Mouse (Mus musculus) midbrain, embryonic 12.5 days (tissue): ENCODE measurements around the gene Por. TPM values are rescaled to one million over a fixed set of nuclear protein-coding genes. Genes with fewer than 3 reads are reported as not detected.

Source experiments
- ATAC-seq: fragments of 200-750 bp; cut with Nextera tagmentation; 2 replicates; pipeline ENCODE4 v1.8.0; 2017; ENCODE audit warnings: low read depth, moderate TSS enrichment, moderate library complexity; ENCODE audit not compliant: low FRiP score
- H3K27ac ChIP-seq: fragments of 300-500 bp; sonication (generic); replicated peaks from 2 replicates; pipeline ENCODE4 v1.5.1; 2016; ENCODE audit warnings: mild to moderate bottlenecking
- H3K27me3 ChIP-seq: fragments of 300-500 bp; sonication (generic); 2 replicates; pipeline ENCODE4 v1.6.1; 2016; ENCODE audit warnings: mild to moderate bottlenecking
- H3K36me3 ChIP-seq: fragments of 300-500 bp; sonication (generic); 2 replicates; pipeline ENCODE4 v1.6.1; 2016
- H3K4me1 ChIP-seq: fragments of 300-500 bp; sonication (generic); 2 replicates; pipeline ENCODE4 v1.6.1; 2016
- H3K4me2 ChIP-seq: fragments of 300-500 bp; sonication (generic); replicated peaks from 2 replicates; pipeline ENCODE4 v1.6.1; 2016; ENCODE audit warnings: mild to moderate bottlenecking, moderate library complexity
- H3K4me3 ChIP-seq: fragments of 300-500 bp; sonication (generic); 2 replicates; pipeline ENCODE4 v1.5.1; 2016; ENCODE audit warnings: mild to moderate bottlenecking
- H3K9ac ChIP-seq: fragments of 300-500 bp; sonication (generic); replicated peaks from 2 replicates; pipeline ENCODE4 v1.6.1; 2016; ENCODE audit warnings: mild to moderate bottlenecking, moderate library complexity
- H3K9me3 ChIP-seq: fragments of 300-500 bp; sonication (generic); 2 replicates; pipeline ENCODE4 v1.6.1; 2016; ENCODE audit warnings: mild to moderate bottlenecking
- WGBS: fragments of 180-500 bp; shearing (Covaris S2); methylation state at CpG from one replicate; pipeline ENCODE4 v1.1.7; 2016; 5-methylcytosine and 5-hydroxymethylcytosine counted together
- microRNA-seq: library from miRNA; unstranded; fragments of <30 nt; microRNA quantifications from one replicate; pipeline ENCODE4, GENCODE M21; 2017
- polyA plus RNA-seq: library from polyadenylated mRNA; unstranded; fragments of >200 nt; fragmentation: Nextera tagmentation; extraction: Ambion mirVana; gene quantifications from 2 replicates; pipeline ENCODE4 v1.2.1, GENCODE M21; 2016

Por gene
- polyA plus RNA-seq, 1 experiment from 2014 or later = 145 TPM

GRCm38 (mm10) chr5:135782901-135783300, 113.1 kb downstream of the Por start:
- H3K4me2 ChIP-seq = no peak overlapping the region
- peaks cover 66% of the 10 kb centered on the region for H3K36me3 ChIP-seq
- no peak overlapping the region for H3K27ac ChIP-seq
- 96% methylated on average over 4 of the region's 4 CpGs for WGBS
- ATAC-seq = no peak
- H3K4me1 ChIP-seq = peaks cover 18% of the 10 kb centered on the region
- no peaks in the 10 kb centered on the region for H3K9me3 ChIP-seq
- H3K27me3 ChIP-seq = no peaks in the 10 kb centered on the region
- no peak overlapping the region for H3K4me3 ChIP-seq
- H3K9ac ChIP-seq = no peak overlapping the region

Small RNA genes lying within 50 kb of the gene (microRNA-seq; reads per million reads assigned to microRNA genes)
- not detected for gene Mir7034

Other genes with a start within 250 kb of the Por start
- 68.4 and 69.7 TPM in 2 replicates for gene Hip1, start 124.9 kb upstream of the Por start, polyA plus RNA-seq
- gene Ccl26, start 106.5 kb upstream of the Por start, polyA plus RNA-seq = not detected in 2 replicates
- 4.7 and 4.8 TPM in 2 replicates for gene Ccl24, start 97.0 kb upstream of the Por start, polyA plus RNA-seq
- 60.2 and 64.6 TPM in 2 replicates for gene Rhbdd2, start 37.4 kb upstream of the Por start, polyA plus RNA-seq
- 58.3 and 65.3 TPM in 2 replicates for gene Tmem120a, start 74.4 kb downstream of the Por start, polyA plus RNA-seq
- 0.18 and 0.64 TPM in 2 replicates for gene Styxl1, start 108.4 kb downstream of the Por start, polyA plus RNA-seq
- 526 and 540 TPM in 2 replicates for gene Mdh2, start 108.4 kb downstream of the Por start, polyA plus RNA-seq
- gene Srrm3, start 136.9 kb downstream of the Por start, polyA plus RNA-seq = 72.1 and 73.3 TPM in 2 replicates
- 15.7 and 20.3 TPM in 2 replicates for gene Hspb1, start 217.9 kb downstream of the Por start, polyA plus RNA-seq